Mouse (Mus musculus) erythroid progenitor cell, adult 5-6 weeks (primary cell): ENCODE measurements around the gene Entpd5. TPM values are rescaled to one million over a fixed set of nuclear protein-coding genes. Genes with fewer than 3 reads are reported as not detected.
"Not testable (repeated sequence)": the region's sequence is repeated elsewhere in the genome, so short reads cannot be mapped to it uniquely, and the experiment has no call there.

Source experiments
- ATAC-seq: replicated peaks from 2 replicates; pipeline ENCODE4 v1.8.0; 2016; ENCODE audit warnings: moderate number of reproducible peaks, mild to moderate bottlenecking, moderate TSS enrichment, inconsistent platforms; ENCODE audit not compliant: poor library complexity, low FRiP score, severe bottlenecking
- total RNA-seq, 2 experiments: library from RNA; stranded (forward) in 1 of 2; stranded (reverse) in 1 of 2; fragments of 150-400 nt in 1 of 2; fragments of 186-747, 209-891 nt in 1 of 2; gene quantifications; 2 replicates each; pipeline versions ENCODE4 v1.2.3 to v1.2.4; 2015 to 2017; ENCODE audit warnings: low replicate concordance in 2 of 2

Gene Entpd5
- total RNA-seq, 2 experiments from 2014 or later, result 4.8 to 17.2 TPM

GRCm38 (mm10) chr12:84361555-84362489, 47.0 kb downstream of the Entpd5 start, which contains the start of the genes Coq6 and Fam161b:
Gene Coq6 (plus strand): TSS chr12:84361657.
Gene Fam161b (minus strand): TSS chr12:84361833.
- peak; percentile 93 for ATAC-seq

- not testable (repeated sequence) for ATAC-seq
Measured at GRCm38 (mm10) chr12:84358699-84359098, 50.1 kb downstream of the Entpd5 start.

- 0 out of 2 replicates have a peak, but pooled peaks have one; percentile 52 for ATAC-seq
Measured at GRCm38 (mm10) chr12:84347192-84347591, 61.6 kb downstream of the Entpd5 start.

GRCm38 (mm10) chr12:84336963-84337625, 71.7 kb downstream of the Entpd5 start:
- no peak for ATAC-seq

- no peak for ATAC-seq
Measured at GRCm38 (mm10) chr12:84327111-84327512, 81.7 kb downstream of the Entpd5 start.

Other genes with a start within 250 kb of the Entpd5 start
- gene Elmsan1, start 190.1 kb downstream of the Entpd5 start, total RNA-seq (2015; ENCODE audit: low replicate concordance), result 20.9 and 23.5 TPM in 2 replicates
- 29.0 and 51.1 TPM in 2 replicates for gene Elmsan1, start 190.1 kb downstream of the Entpd5 start, total RNA-seq (2017; ENCODE audit: low replicate concordance)
- 8.4 and 12.6 TPM in 2 replicates for gene Ptgr2, start 123.8 kb downstream of the Entpd5 start, total RNA-seq (2015; ENCODE audit: low replicate concordance)
- 29.3 and 32.6 TPM in 2 replicates for gene Ptgr2, start 123.8 kb downstream of the Entpd5 start, total RNA-seq (2017; ENCODE audit: low replicate concordance)
- gene Zfp410, start 92.2 kb downstream of the Entpd5 start, total RNA-seq (2015; ENCODE audit: low replicate concordance), result 54.1 and 72.5 TPM in 2 replicates
- 63.2 and 85.4 TPM in 2 replicates for gene Zfp410, start 92.2 kb downstream of the Entpd5 start, total RNA-seq (2017; ENCODE audit: low replicate concordance)
- 17.2 and 19.5 TPM in 2 replicates for gene Coq6, start 47.4 kb downstream of the Entpd5 start, total RNA-seq (2015; ENCODE audit: low replicate concordance)
- gene Coq6, start 47.4 kb downstream of the Entpd5 start, total RNA-seq (2017; ENCODE audit: low replicate concordance), result 5.6 and 14.4 TPM in 2 replicates
- gene Fam161b, start 47.2 kb downstream of the Entpd5 start, total RNA-seq (2015; ENCODE audit: low replicate concordance), result 2.9 TPM in 1 of 2 replicates, not detected in the other
- gene Fam161b, start 47.2 kb downstream of the Entpd5 start, total RNA-seq (2017; ENCODE audit: low replicate concordance), result 3.6 and 3.7 TPM in 2 replicates
- gene Bbof1, start within 50 bp of the Entpd5 start, total RNA-seq (2015; ENCODE audit: low replicate concordance), result not detected in 2 replicates
- 2.6 and 9.1 TPM in 2 replicates for gene Bbof1, start within 50 bp of the Entpd5 start, total RNA-seq (2017; ENCODE audit: low replicate concordance)
- gene Rnf113a2, start 8.2 kb upstream of the Entpd5 start, total RNA-seq (2015; ENCODE audit: low replicate concordance), result 29.8 and 29.9 TPM in 2 replicates
- 14.8 and 15.8 TPM in 2 replicates for gene Rnf113a2, start 8.2 kb upstream of the Entpd5 start, total RNA-seq (2017; ENCODE audit: low replicate concordance)
- 4.2 and 6.8 TPM in 2 replicates for gene Aldh6a1, start 42.0 kb upstream of the Entpd5 start, total RNA-seq (2015; ENCODE audit: low replicate concordance)
- 2.6 and 7.5 TPM in 2 replicates for gene Aldh6a1, start 42.0 kb upstream of the Entpd5 start, total RNA-seq (2017; ENCODE audit: low replicate concordance)
- gene Lin52, start 42.4 kb upstream of the Entpd5 start, total RNA-seq (2015; ENCODE audit: low replicate concordance), result 19.8 and 41.1 TPM in 2 replicates
- gene Lin52, start 42.4 kb upstream of the Entpd5 start, total RNA-seq (2017; ENCODE audit: low replicate concordance), result 22.0 and 26.2 TPM in 2 replicates
- gene Vsx2, start 160.7 kb upstream of the Entpd5 start, total RNA-seq (2015; ENCODE audit: low replicate concordance), result not detected in 2 replicates
- gene Vsx2, start 160.7 kb upstream of the Entpd5 start, total RNA-seq (2017; ENCODE audit: low replicate concordance), result not detected in 2 replicates
- gene Abcd4, start 208.4 kb upstream of the Entpd5 start, total RNA-seq (2015; ENCODE audit: low replicate concordance), result 0.72 TPM in 1 of 2 replicates, not detected in the other
- gene Abcd4, start 208.4 kb upstream of the Entpd5 start, total RNA-seq (2017; ENCODE audit: low replicate concordance), result 0.77 TPM in 1 of 2 replicates, not detected in the other
- gene Vrtn, start 232.0 kb upstream of the Entpd5 start, total RNA-seq (2015; ENCODE audit: low replicate concordance), result not detected in 2 replicates
- not detected in 2 replicates for gene Vrtn, start 232.0 kb upstream of the Entpd5 start, total RNA-seq (2017; ENCODE audit: low replicate concordance)